Mouse (Mus musculus): Measurements from ENCODE around the gene Gm16181. TPM values are rescaled to one million over a fixed set of nuclear protein-coding genes. Genes with fewer than 3 reads are reported as not detected.

Gene Gm16181
- polyA plus RNA-seq, 1 experiment from 2014 or later = not detected

- Histone ChIP-seq H3K27ac (replicated peaks) (peak overlapping the region; percentile 99), H3K4me2 (peak overlapping the region; percentile 73), H3K4me3 (peak overlapping the region; percentile 95), H3K9me3 (no peaks in the 10 kb centered on the region), H3K4me1 (peaks cover 60% of the 10 kb centered on the region), H3K9ac (peak overlapping the region; percentile 100), H3K36me3 (peaks cover 50% of the 10 kb centered on the region), H3K27me3 (replicated peaks) (no peaks in the 10 kb centered on the region)
- WGBS = 9% methylated on average over 16 of the region's 16 CpGs
- no peak for ATAC-seq (ENCODE audit: extremely low read depth, insufficient number of reproducible peaks, low FRiP score, low TSS enrichment)
Observed at GRCm38 (mm10) chr17:35243086-35243485, 22.5 kb downstream of the Gm16181 start.

GRCm38 (mm10) chr17:35244999-35245398 lies 24.4 kb downstream of the Gm16181 start:
- peak overlapping the region; percentile 100 for H3K9ac ChIP-seq
- peak overlapping the region; percentile 95 for H3K4me3 ChIP-seq
- no peaks in the 10 kb centered on the region for H3K27me3 ChIP-seq (replicated peaks)
- H3K4me1 ChIP-seq = peaks cover 56% of the 10 kb centered on the region
- WGBS = 65% methylated on average over 2 of the region's 2 CpGs
- ATAC-seq (ENCODE audit: extremely low read depth, insufficient number of reproducible peaks, low FRiP score, low TSS enrichment) = no peak
- peak overlapping the region; percentile 73 for H3K4me2 ChIP-seq
- peaks cover 70% of the 10 kb centered on the region for H3K36me3 ChIP-seq
- H3K27ac ChIP-seq (replicated peaks) = no peak overlapping the region; the same call in 1 of the 2 replicates
- H3K9me3 ChIP-seq = no peaks in the 10 kb centered on the region

- Histone ChIP-seq H3K4me2 (no peak overlapping the region; the same call in 1 of the 2 replicates), H3K9me3 (no peaks in the 10 kb centered on the region), H3K36me3 (peaks cover 79% of the 10 kb centered on the region), H3K27me3 (replicated peaks) (no peaks in the 10 kb centered on the region), H3K4me3 (no peak overlapping the region), H3K4me1 (peaks cover 46% of the 10 kb centered on the region), H3K27ac (replicated peaks) (no peak overlapping the region), H3K9ac (peak overlapping the region; percentile 100; the same call in 1 of the 2 replicates)
- ATAC-seq (ENCODE audit: extremely low read depth, insufficient number of reproducible peaks, low FRiP score, low TSS enrichment) = no peak
- WGBS = 83% methylated on average over 15 of the region's 15 CpGs
Observed at GRCm38 (mm10) chr17:35245731-35246623, 25.3 kb downstream of the Gm16181 start.

- H3K9ac ChIP-seq = no peak overlapping the region
- no peaks in the 10 kb centered on the region for H3K9me3 ChIP-seq
- WGBS = 78% methylated on average over 7 of the region's 7 CpGs
- no peak overlapping the region for H3K27ac ChIP-seq (replicated peaks)
- H3K4me3 ChIP-seq = no peak overlapping the region
- no peaks in the 10 kb centered on the region for H3K27me3 ChIP-seq (replicated peaks)
- H3K4me2 ChIP-seq = no peak overlapping the region
- ATAC-seq (ENCODE audit: extremely low read depth, insufficient number of reproducible peaks, low FRiP score, low TSS enrichment) = no peak
- peaks cover 90% of the 10 kb centered on the region for H3K36me3 ChIP-seq
- peaks cover 45% of the 10 kb centered on the region for H3K4me1 ChIP-seq
Observed at GRCm38 (mm10) chr17:35247144-35247543, 26.5 kb downstream of the Gm16181 start.

GRCm38 (mm10) chr17:35248986-35249385 lies 28.4 kb downstream of the Gm16181 start:
- ATAC-seq (ENCODE audit: extremely low read depth, insufficient number of reproducible peaks, low FRiP score, low TSS enrichment) = no peak
- WGBS = 86% methylated on average over 14 of the region's 14 CpGs
- Histone ChIP-seq H3K4me3 (no peak overlapping the region), H3K9ac (no peak overlapping the region), H3K4me1 (peaks cover 35% of the 10 kb centered on the region), H3K27ac (replicated peaks) (no peak overlapping the region), H3K36me3 (peaks cover 99% of the 10 kb centered on the region), H3K9me3 (no peaks in the 10 kb centered on the region), H3K4me2 (no peak overlapping the region), H3K27me3 (replicated peaks) (no peaks in the 10 kb centered on the region)

DNA sequence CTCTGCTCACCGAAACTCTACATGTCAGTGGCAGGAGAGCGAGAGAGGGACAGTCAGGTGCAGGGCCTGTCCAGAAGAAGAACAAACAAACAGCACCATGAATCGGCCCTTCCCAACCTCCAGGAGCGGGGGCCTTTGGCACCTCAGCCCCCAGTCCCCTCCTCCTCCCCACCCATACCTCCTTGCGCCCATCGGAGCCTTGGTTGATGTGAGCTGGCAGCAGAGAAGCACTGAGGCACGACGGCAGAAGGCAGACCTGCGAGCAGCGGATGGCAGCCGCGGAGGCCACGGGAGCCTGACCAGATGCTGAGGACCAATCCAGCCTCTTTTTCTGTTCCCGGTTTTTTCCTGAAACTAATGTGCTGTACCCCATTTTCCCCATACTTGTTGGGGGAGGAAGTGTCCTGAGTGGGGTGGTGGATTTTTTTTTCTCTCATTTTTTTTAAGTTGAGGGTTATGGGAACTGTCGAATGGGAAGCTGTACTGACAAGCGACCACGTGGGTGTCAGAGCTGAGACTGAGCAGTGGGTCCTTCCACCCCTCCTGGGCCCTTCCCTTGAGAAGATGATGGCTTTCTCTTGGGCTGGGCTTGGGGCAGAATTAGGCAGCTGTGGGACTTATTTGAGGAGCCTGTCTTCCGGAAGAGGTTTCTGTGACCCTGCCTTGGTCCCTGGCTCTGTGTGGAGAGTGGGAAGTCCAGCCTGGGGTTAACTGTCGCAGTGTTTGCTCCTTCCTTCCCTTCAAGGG lies 29.0 kb downstream of the Gm16181 start:
- H3K36me3 ChIP-seq = peaks cover 98% of the 10 kb centered on the region
- peaks cover 29% of the 10 kb centered on the region for H3K4me1 ChIP-seq
- no peaks in the 10 kb centered on the region for H3K9me3 ChIP-seq
- H3K27me3 ChIP-seq (replicated peaks) = no peaks in the 10 kb centered on the region
- WGBS = 88% methylated on average over 19 of the region's 19 CpGs
- H3K27ac ChIP-seq (replicated peaks) = no peak overlapping the region
- no peak overlapping the region for H3K4me3 ChIP-seq
- H3K9ac ChIP-seq = no peak overlapping the region
- no peak for ATAC-seq (ENCODE audit: extremely low read depth, insufficient number of reproducible peaks, low FRiP score, low TSS enrichment)
- no peak overlapping the region for H3K4me2 ChIP-seq

DNA sequence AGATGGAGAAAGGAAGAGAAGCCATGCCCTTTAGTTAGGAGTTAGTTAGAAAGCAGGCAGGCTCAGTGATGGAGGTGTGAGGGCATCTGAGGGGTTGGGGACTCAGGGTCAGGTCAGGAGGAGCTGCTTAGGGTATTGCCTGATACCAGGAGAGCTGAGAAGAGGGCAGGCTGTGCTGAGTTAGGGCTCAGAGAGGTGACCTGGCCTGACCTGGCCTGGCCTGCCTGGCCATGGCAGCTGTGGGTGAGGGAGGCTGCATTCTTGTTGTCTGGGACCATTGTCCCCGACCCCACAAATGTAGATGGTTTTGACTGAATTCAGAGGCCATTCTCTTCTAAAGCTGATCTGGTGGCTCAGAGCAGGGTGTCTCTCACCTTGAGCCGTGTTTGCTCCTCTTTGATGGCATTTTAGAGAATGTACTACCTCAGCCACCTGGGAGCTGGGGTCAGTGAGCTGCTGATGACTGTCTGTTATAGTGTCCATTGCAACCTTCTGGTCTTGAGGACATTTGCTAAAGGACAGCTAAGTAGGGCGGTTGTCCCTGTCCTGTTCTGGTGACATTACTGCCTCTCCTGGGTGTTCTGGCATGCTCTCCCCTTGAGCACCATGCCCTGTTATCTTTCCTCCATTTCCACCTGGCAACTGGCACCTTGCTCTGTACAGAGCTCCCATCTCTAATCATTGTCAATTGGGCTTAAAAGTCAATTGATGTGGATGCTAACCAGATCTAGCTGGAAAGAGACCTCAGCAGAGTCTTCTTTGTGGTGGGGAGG lies 29.9 kb downstream of the Gm16181 start:
- Histone ChIP-seq H3K9ac (no peak overlapping the region), H3K4me1 (peaks cover 20% of the 10 kb centered on the region), H3K27me3 (replicated peaks) (no peaks in the 10 kb centered on the region), H3K27ac (replicated peaks) (no peak overlapping the region), H3K4me2 (no peak overlapping the region), H3K4me3 (no peak overlapping the region), H3K36me3 (peaks cover 89% of the 10 kb centered on the region), H3K9me3 (no peaks in the 10 kb centered on the region)
- WGBS = 80% methylated on average over 3 of the region's 3 CpGs
- no peak for ATAC-seq (ENCODE audit: extremely low read depth, insufficient number of reproducible peaks, low FRiP score, low TSS enrichment)

- H3K4me1 ChIP-seq = peaks cover 13% of the 10 kb centered on the region
- no peak overlapping the region for H3K9ac ChIP-seq
- H3K9me3 ChIP-seq = no peaks in the 10 kb centered on the region
- 78% methylated on average over 15 of the region's 15 CpGs for WGBS
- no peak for ATAC-seq (ENCODE audit: extremely low read depth, insufficient number of reproducible peaks, low FRiP score, low TSS enrichment)
- no peak overlapping the region for H3K4me2 ChIP-seq
- H3K27me3 ChIP-seq (replicated peaks) = no peaks in the 10 kb centered on the region
- H3K4me3 ChIP-seq = no peak overlapping the region
- no peak overlapping the region for H3K27ac ChIP-seq (replicated peaks)
- H3K36me3 ChIP-seq = peaks cover 81% of the 10 kb centered on the region
Observed at GRCm38 (mm10) chr17:35251162-35251719, 30.6 kb downstream of the Gm16181 start.

DNA sequence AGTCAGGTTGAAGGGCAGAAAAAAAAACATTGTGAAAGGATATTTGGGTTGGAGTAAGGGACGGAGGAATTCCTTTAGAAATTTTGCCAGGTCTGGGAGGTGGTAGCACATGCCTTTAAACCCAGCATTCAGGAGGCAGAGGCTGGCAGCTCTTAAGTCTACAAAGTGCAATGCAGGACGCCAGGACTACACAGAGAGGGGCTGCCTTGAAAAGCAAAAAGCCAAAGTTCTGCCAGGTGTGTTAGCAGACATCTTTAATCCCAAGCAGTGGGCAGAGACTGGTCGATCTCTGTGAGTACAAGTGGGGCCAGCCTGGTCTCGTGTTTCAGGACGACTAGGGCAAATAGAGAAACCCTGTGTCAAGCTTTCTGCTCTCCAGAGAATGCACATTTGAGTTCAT lies 31.3 kb downstream of the Gm16181 start:
- H3K9me3 ChIP-seq = no peaks in the 10 kb centered on the region
- no peak overlapping the region for H3K27ac ChIP-seq (replicated peaks)
- H3K9ac ChIP-seq = no peak overlapping the region
- no peak overlapping the region for H3K4me2 ChIP-seq
- ATAC-seq (ENCODE audit: extremely low read depth, insufficient number of reproducible peaks, low FRiP score, low TSS enrichment) = no peak
- peaks cover 74% of the 10 kb centered on the region for H3K36me3 ChIP-seq
- H3K4me3 ChIP-seq = no peak overlapping the region
- H3K27me3 ChIP-seq (replicated peaks) = no peaks in the 10 kb centered on the region
- peaks cover 5% of the 10 kb centered on the region for H3K4me1 ChIP-seq
- 76% methylated on average over 5 of the region's 5 CpGs for WGBS

GRCm38 (mm10) chr17:35252619-35253292 lies 32.1 kb downstream of the Gm16181 start:
- no peak for ATAC-seq (ENCODE audit: extremely low read depth, insufficient number of reproducible peaks, low FRiP score, low TSS enrichment)
- Histone ChIP-seq H3K4me1 (peaks cover 1% of the 10 kb centered on the region; the same call in 1 of the 2 replicates), H3K27me3 (replicated peaks) (no peaks in the 10 kb centered on the region), H3K27ac (replicated peaks) (no peak overlapping the region), H3K36me3 (peaks cover 66% of the 10 kb centered on the region), H3K4me2 (no peak overlapping the region), H3K9me3 (no peaks in the 10 kb centered on the region), H3K9ac (no peak overlapping the region), H3K4me3 (no peak overlapping the region)
- 80% methylated on average over 18 of the region's 18 CpGs for WGBS

All from heart, embryonic 13.5 days (tissue).